Mouse (Mus musculus) neural tube, embryonic 12.5 days (tissue): ENCODE measurements around the gene Nme7. TPM values are rescaled to one million over a fixed set of nuclear protein-coding genes. Genes with fewer than 3 reads are reported as not detected.

ENCODE experiments used
- ATAC-seq: fragments of 200-750 bp; cut with Nextera tagmentation; 2 replicates; pipeline ENCODE4 v1.8.0; 2017; ENCODE audit warnings: low read depth, mild to moderate bottlenecking, moderate TSS enrichment, moderate library complexity; ENCODE audit not compliant: low FRiP score
- H3K27ac ChIP-seq: fragments of 300-500 bp; sonication (generic); 2 replicates; pipeline ENCODE4 v1.5.1; 2016
- H3K27me3 ChIP-seq: fragments of 300-500 bp; sonication (generic); replicated peaks from 2 replicates; pipeline ENCODE4 v1.6.1; 2016; ENCODE audit warnings: mild to moderate bottlenecking
- H3K36me3 ChIP-seq: fragments of 300-500 bp; sonication (generic); 2 replicates; pipeline ENCODE4 v1.6.1; 2016; ENCODE audit warnings: mild to moderate bottlenecking
- H3K4me1 ChIP-seq: fragments of 300-500 bp; sonication (generic); 2 replicates; pipeline ENCODE4 v1.6.1; 2016
- H3K4me2 ChIP-seq: fragments of 300-500 bp; sonication (generic); replicated peaks from 2 replicates; pipeline ENCODE4 v1.6.1; 2016; ENCODE audit warnings: mild to moderate bottlenecking
- H3K4me3 ChIP-seq: fragments of 300-500 bp; sonication (generic); 2 replicates; pipeline ENCODE4 v1.5.1; 2016
- H3K9ac ChIP-seq: fragments of 300-500 bp; sonication (generic); 2 replicates; pipeline ENCODE4 v1.6.1; 2016; ENCODE audit warnings: mild to moderate bottlenecking
- H3K9me3 ChIP-seq: fragments of 300-500 bp; sonication (generic); 2 replicates; pipeline ENCODE4 v1.6.1; 2016; ENCODE audit warnings: mild to moderate bottlenecking
- WGBS: fragments of 180-500 bp; shearing (Covaris S2); methylation state at CpG from one replicate; pipeline ENCODE4 v1.1.7; 2016; 5-methylcytosine and 5-hydroxymethylcytosine counted together
- polyA plus RNA-seq: library from polyadenylated mRNA; unstranded; fragments of >200 nt; fragmentation: Nextera tagmentation; extraction: Ambion mirVana; gene quantifications from 2 replicates; pipeline ENCODE4 v1.2.1, GENCODE M21; 2016

The Nme7 gene
- polyA plus RNA-seq, 1 experiment from 2014 or later: 24.9 TPM

DNA sequence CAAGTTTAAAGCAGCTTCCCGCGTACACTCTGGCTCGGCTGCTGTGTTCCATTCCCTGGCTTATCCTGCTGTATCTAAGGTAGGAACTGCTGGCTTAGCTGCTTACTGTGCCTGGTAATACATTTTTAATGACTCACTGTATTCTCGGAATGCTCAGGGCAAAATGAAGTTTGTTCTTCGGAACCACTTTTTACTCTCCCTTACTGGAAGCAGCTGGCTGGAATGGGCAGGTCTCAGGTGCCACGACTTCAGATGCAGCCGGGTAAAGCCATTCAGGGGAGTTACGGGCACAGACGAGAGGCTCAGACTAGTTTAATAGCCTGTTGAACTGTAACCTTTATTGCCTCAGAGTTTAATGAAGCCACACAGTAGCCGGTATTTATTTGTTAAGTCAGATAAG lies 17.5 kb downstream of the Nme7 start:
- Histone ChIP-seq H3K36me3 (no peaks in the 10 kb centered on the region), H3K27ac (no peak overlapping the region), H3K4me3 (no peak overlapping the region), H3K4me1 (no peaks in the 10 kb centered on the region; the same call in 1 of the 2 replicates), H3K4me2 (no peak overlapping the region), H3K9me3 (no peaks in the 10 kb centered on the region), H3K9ac (no peak overlapping the region), H3K27me3 (no peaks in the 10 kb centered on the region)
- WGBS: 65% methylated on average over 10 of the region's 10 CpGs
- ATAC-seq: no peak

DNA sequence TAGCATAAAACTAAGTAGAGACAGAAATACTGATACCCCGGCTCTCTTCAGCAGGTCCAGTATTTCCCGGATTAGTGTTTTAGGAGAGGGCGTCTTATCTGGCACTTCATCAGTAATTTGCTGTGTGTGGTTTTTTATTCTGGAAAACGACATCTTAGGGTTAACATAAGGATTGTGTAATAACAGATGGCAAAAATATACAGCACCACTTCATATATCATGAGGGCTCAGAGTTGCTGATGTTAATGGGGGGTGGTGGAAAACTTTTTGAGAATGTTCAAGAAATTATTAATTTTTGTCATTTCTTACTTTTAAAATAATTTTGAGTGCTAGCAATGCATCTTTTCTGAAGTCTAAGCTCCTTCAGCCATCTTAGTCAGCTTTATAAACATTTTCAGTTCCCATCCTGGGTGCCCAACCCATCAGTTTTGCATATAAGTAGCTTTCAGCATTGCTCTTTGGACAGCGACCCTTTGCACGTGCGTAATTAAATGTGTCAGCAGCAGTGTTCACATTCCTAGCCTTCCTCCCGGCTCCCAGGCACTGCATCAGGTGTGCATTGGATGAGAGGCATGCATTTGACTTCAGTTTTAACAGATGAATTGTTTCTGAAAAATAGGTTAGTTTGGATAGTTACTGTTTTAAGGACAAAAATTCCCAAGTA lies 19.2 kb downstream of the Nme7 start:
- Histone ChIP-seq H3K27ac (no peak overlapping the region), H3K4me2 (no peak overlapping the region), H3K4me1 (no peaks in the 10 kb centered on the region; the same call in 1 of the 2 replicates), H3K4me3 (no peak overlapping the region), H3K36me3 (0 out of 2 replicates have a peak, but pooled peaks cover under 1% of the 10 kb centered on the region), H3K9me3 (no peaks in the 10 kb centered on the region), H3K9ac (no peak overlapping the region), H3K27me3 (no peaks in the 10 kb centered on the region)
- WGBS: 86% methylated on average over 8 of the region's 8 CpGs
- no peak for ATAC-seq

DNA sequence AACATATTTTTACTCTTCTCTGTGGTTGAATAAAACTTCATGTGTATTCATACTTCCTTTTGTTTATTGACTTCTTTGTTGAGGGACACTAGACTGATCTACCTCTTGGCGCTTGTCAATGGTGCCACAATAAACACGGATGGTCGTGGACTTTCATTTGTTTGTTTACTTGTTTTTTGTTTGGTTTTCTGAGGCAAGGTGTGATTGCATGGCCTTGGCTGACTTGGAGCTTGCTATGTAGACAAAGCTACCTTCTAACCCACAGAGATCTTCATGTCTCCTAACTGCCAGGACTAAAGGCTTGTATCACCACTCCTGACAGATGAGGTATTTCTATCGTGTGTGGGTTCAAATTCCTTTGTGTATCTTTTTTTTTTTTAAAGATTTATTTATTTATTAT lies 20.3 kb downstream of the Nme7 start:
- Histone ChIP-seq H3K4me2 (no peak overlapping the region), H3K4me1 (no peaks in the 10 kb centered on the region; the same call in 1 of the 2 replicates), H3K9me3 (no peaks in the 10 kb centered on the region), H3K9ac (no peak overlapping the region), H3K4me3 (no peak overlapping the region), H3K36me3 (peaks cover 8% of the 10 kb centered on the region), H3K27me3 (no peaks in the 10 kb centered on the region), H3K27ac (no peak overlapping the region)
- no peak for ATAC-seq
- 91% methylated on average over 4 of the region's 4 CpGs for WGBS

DNA sequence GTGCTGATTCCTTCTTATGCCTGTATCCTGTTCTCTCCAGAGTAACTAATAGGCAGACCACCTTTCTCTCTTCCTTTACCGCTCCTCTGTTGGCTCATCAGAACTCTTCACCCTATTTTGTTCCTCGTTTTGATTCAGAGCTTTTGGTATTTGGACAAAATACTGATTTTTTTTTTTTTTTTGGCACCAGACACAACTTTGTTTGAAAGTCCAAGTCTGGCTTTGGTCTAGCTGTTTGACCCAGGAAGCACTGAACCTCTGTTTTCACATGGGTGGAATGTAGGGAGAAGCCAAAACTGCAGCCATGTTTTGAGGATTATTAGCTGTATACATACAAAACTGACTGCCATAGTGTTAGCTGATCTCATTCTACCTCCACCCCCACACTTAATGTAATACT lies 21.0 kb downstream of the Nme7 start:
- Histone ChIP-seq H3K9ac (no peak overlapping the region), H3K9me3 (no peaks in the 10 kb centered on the region), H3K4me2 (no peak overlapping the region), H3K4me3 (no peak overlapping the region), H3K4me1 (no peaks in the 10 kb centered on the region; the same call in 1 of the 2 replicates), H3K36me3 (peaks cover 10% of the 10 kb centered on the region), H3K27ac (no peak overlapping the region), H3K27me3 (no peaks in the 10 kb centered on the region)
- 88% methylated on average over 2 of the region's 2 CpGs for WGBS
- ATAC-seq: no peak

DNA sequence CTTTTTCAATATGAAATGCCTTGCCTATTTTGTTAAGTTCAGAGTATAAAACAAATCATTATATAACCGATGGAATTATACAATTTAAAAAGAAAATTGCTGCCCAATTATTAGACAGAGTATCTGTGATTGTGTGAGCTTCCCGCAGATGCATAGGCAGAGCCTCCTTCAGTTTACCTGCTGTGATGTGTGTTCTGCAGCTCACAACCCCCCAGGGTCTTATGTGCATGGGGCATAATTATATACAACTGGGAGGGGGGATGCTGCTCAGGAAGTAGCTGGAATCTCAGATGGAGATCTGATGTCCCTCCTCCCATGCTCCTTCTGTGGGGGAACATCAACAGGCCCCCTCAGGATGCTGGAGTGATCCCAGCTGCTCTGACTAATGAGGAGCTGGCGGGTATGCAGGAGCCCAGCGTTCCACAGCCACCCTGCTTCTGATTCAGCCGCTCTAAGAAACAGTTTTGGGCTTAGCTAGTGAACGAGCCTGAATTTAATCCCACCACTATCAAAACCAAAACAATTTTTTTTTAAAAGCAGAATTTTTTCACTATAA lies 22.8 kb downstream of the Nme7 start:
- H3K9me3 ChIP-seq: no peaks in the 10 kb centered on the region
- peak; percentile 70 for ATAC-seq
- H3K4me3 ChIP-seq: no peak overlapping the region
- no peaks in the 10 kb centered on the region for H3K27me3 ChIP-seq
- WGBS: 62% methylated on average over 6 of the region's 6 CpGs
- no peak overlapping the region for H3K4me2 ChIP-seq
- H3K27ac ChIP-seq: no peak overlapping the region
- H3K9ac ChIP-seq: no peak overlapping the region
- no peaks in the 10 kb centered on the region for H3K4me1 ChIP-seq
- H3K36me3 ChIP-seq: peaks cover 17% of the 10 kb centered on the region

DNA sequence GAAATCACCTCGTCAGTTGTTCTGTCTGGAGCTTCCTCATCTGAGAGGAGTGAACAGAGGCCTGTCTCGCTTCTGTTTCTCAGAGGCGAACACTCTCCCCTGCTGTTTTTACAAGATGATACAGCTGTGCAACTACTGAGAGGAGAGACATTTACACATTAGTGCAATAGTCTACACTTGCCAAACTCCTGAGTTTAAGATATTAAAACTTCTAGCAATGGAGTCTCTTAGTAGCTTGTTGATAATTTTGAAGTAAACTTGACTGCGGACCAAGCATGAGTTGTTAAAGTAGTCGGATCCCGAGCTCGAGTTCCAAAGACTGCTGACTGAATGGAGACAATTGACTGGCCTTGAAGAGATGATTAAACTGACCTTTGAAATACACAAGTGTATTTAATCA lies 23.8 kb downstream of the Nme7 start:
- no peak for ATAC-seq
- Histone ChIP-seq H3K36me3 (peaks cover 17% of the 10 kb centered on the region), H3K9me3 (no peaks in the 10 kb centered on the region), H3K27ac (no peak overlapping the region), H3K4me3 (no peak overlapping the region), H3K27me3 (no peaks in the 10 kb centered on the region), H3K4me1 (no peaks in the 10 kb centered on the region), H3K4me2 (no peak overlapping the region), H3K9ac (no peak overlapping the region)
- 70% methylated on average over 7 of the region's 7 CpGs for WGBS

DNA sequence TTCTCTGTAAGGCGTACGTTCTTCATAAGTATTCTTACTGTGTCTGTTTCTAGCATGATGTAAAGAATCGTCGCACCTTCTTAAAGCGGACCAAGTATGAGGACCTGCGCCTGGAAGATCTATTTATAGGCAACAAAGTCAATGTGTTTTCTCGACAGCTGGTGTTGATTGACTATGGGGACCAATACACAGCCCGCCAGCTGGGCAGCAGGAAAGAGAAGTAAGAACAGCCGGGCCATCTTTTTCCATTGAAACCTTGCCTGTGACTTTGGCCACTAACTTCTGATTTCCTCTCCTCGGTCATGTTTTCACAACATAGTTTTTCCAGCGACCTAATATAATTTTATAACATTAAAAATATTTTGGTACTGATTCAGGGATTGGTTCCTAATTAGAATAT lies 28.6 kb downstream of the Nme7 start:
- no peak overlapping the region for H3K27ac ChIP-seq
- WGBS: 88% methylated on average over 11 of the region's 11 CpGs
- no peaks in the 10 kb centered on the region for H3K9me3 ChIP-seq
- H3K9ac ChIP-seq: no peak overlapping the region
- H3K4me2 ChIP-seq: no peak overlapping the region
- H3K4me1 ChIP-seq: no peaks in the 10 kb centered on the region
- H3K36me3 ChIP-seq: peaks cover 30% of the 10 kb centered on the region
- H3K27me3 ChIP-seq: no peaks in the 10 kb centered on the region
- no peak overlapping the region for H3K4me3 ChIP-seq
- no peak for ATAC-seq

DNA sequence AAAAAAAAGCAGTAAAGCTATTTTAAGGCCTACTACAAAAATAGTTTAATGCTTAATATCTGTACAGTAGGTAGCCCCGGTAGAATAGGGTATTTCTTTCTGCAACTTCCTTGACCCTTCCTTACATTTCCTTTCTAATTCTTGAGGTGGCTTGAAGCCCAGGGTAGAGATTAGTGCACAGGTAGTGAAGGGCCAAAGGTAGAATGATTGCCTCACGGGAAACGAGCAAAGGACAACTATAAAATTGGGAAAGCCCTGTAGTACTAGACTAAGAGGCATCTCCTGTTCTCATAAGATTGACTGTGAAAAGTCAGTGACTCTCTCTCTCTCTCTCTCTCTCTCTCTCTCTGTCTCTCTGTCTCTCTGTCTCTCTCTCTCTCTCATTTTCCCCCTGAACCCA lies 31.5 kb downstream of the Nme7 start:
- no peaks in the 10 kb centered on the region for H3K9me3 ChIP-seq
- no peak overlapping the region for H3K27ac ChIP-seq
- no peaks in the 10 kb centered on the region for H3K4me1 ChIP-seq
- no peaks in the 10 kb centered on the region for H3K27me3 ChIP-seq
- WGBS: 94% methylated on average over 3 of the region's 3 CpGs
- no peak overlapping the region for H3K4me3 ChIP-seq
- no peak for ATAC-seq
- no peak overlapping the region for H3K4me2 ChIP-seq
- peaks cover 23% of the 10 kb centered on the region for H3K36me3 ChIP-seq
- H3K9ac ChIP-seq: no peak overlapping the region

DNA sequence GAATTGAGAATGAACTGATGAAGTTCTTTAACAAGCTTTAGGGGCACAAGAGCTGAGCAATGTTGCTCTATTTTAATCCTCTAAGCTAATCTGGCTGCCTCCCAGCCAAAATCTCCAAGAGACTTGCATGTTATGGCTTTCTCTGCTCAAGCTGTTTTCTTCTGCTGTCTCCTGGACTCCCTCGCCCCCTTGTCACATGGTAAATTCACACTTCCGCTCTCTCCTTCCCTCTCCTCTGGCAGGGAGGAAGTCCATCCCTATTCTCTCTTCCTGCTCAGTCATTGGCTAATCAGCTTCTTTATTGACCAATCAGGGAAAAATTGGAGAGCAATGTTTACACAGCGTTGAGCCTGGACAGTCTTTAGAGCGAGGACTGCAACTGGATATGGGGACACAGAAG lies 31.9 kb downstream of the Nme7 start:
- WGBS: 94% methylated on average over 4 of the region's 4 CpGs
- no peak overlapping the region for H3K4me3 ChIP-seq
- no peak for ATAC-seq
- H3K4me2 ChIP-seq: no peak overlapping the region
- no peak overlapping the region for H3K9ac ChIP-seq
- H3K4me1 ChIP-seq: no peaks in the 10 kb centered on the region
- H3K9me3 ChIP-seq: no peaks in the 10 kb centered on the region
- H3K36me3 ChIP-seq: peaks cover 21% of the 10 kb centered on the region
- no peaks in the 10 kb centered on the region for H3K27me3 ChIP-seq
- no peak overlapping the region for H3K27ac ChIP-seq

DNA sequence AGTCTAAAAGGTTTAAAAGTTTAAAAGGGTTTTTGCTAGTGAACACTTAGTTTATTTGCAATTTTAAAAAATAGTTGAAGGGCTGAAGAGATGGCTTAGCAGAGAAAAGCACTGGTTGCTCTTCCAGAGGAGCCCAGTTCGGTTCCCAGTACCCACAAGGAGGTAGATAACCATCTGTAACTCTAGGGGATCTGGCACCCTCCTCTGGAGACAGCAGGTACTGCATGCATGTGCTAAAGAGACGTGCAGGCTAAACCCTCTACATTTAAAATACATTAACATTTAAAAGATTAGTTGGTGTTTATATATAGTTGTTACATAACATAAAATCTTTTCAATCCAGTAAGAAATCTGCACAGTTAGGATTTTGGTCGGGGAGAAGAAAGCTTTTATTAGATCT lies 38.2 kb downstream of the Nme7 start:
- no peaks in the 10 kb centered on the region for H3K27me3 ChIP-seq
- 87% methylated on average over 3 of the region's 3 CpGs for WGBS
- no peak overlapping the region for H3K27ac ChIP-seq
- ATAC-seq: no peak
- no peak overlapping the region for H3K4me2 ChIP-seq
- H3K36me3 ChIP-seq: peaks cover 20% of the 10 kb centered on the region
- H3K4me3 ChIP-seq: no peak overlapping the region
- no peaks in the 10 kb centered on the region for H3K9me3 ChIP-seq
- H3K9ac ChIP-seq: no peak overlapping the region
- no peaks in the 10 kb centered on the region for H3K4me1 ChIP-seq

DNA sequence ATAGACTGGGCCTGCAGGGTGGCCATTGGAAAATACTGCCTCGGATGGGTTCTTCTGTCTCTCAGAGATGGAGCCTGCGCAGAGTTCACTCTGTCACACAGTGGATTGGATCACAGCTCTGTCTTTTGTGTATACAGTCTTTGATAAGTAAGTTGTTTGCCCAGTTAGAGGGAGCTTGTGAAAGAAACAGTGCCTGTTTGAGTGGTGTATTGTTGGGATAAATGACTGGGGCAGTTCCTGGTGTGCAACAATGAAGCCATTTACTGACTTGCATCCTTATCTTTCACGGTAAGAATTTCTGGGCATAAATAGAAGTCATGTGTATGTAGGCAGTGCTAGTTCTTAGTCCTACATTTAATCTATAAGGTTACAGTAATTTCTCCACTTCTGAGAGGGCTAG lies 49.5 kb downstream of the Nme7 start:
- Histone ChIP-seq H3K9me3 (no peaks in the 10 kb centered on the region), H3K4me2 (no peak overlapping the region), H3K27me3 (no peaks in the 10 kb centered on the region), H3K36me3 (peaks cover 2% of the 10 kb centered on the region; the same call in 1 of the 2 replicates), H3K4me3 (no peak overlapping the region), H3K9ac (no peak overlapping the region), H3K4me1 (no peaks in the 10 kb centered on the region), H3K27ac (no peak overlapping the region)
- 0 out of 2 replicates have a peak, but pooled peaks have one; percentile 21 for ATAC-seq
- 37% methylated on average over 3 of the region's 3 CpGs for WGBS

DNA sequence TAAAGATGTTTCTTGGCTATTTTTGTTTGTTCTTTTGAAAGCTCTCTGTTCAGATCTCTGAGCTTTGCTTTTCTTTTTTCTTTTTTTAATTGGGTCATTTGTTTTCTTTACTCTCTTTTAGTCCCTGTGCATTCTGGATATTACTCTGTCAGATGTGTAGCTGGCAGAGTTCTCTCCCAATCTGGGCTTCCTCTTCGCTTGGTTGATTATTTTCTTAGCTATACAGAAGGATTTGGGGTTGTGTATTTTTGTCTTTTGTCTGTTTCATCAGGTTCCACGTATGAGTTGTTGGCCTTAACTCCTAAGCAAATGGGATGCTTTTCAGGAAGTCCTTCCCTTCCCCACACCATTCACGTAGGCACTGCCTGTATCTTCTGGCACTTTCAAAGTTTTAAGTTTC lies 54.1 kb downstream of the Nme7 start:
- H3K27ac ChIP-seq: no peak overlapping the region
- no peaks in the 10 kb centered on the region for H3K9me3 ChIP-seq
- WGBS: 77% methylated on average over 3 of the region's 3 CpGs
- no peaks in the 10 kb centered on the region; the same call in 1 of the 2 replicates for H3K36me3 ChIP-seq
- H3K27me3 ChIP-seq: no peaks in the 10 kb centered on the region
- H3K4me1 ChIP-seq: no peaks in the 10 kb centered on the region
- no peak overlapping the region for H3K4me3 ChIP-seq
- no peak for ATAC-seq
- H3K4me2 ChIP-seq: no peak overlapping the region
- no peak overlapping the region for H3K9ac ChIP-seq

DNA sequence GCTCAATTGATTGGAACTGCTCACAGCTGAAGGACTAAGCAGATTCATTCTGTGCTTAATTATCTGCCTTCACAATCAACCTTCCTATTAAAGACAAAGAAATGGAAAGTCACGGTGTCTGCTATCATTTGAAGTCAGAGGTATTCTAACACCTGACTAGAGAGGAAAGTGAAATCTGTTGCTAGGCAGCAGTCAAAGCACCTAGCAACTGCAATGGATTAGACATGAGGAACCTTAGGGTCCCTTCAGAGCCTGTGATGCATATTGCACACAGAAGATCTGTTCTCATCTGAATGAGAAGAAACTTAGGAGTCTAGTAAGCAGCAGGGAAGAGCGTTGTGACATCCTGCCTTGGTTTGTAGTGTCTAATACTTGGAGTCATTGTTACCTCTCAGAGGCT lies 58.1 kb downstream of the Nme7 start:
- ATAC-seq: peak; percentile 39; the same call in 1 of the 2 replicates
- WGBS: 51% methylated on average over 2 of the region's 2 CpGs
- no peak overlapping the region for H3K4me2 ChIP-seq

More for the DNA sequence above, 58.1 kb downstream of the Nme7 start:
- Histone ChIP-seq H3K36me3 (no peaks in the 10 kb centered on the region), H3K27me3 (no peaks in the 10 kb centered on the region), H3K4me1 (no peaks in the 10 kb centered on the region), H3K4me3 (no peak overlapping the region), H3K27ac (no peak overlapping the region), H3K9me3 (no peaks in the 10 kb centered on the region), H3K9ac (no peak overlapping the region)
